Mouse (Mus musculus): ENCODE measurements around the gene Arhgef19. TPM values are rescaled to one million over a fixed set of nuclear protein-coding genes. Genes with fewer than 3 reads are reported as not detected.

Arhgef19 gene
- polyA plus RNA-seq (2015; fragmentation: Nextera tagmentation; extraction: Ambion mirVana) = 0.93 and 0.98 TPM in 2 replicates

- WGBS = 2% methylated on average over 31 of the region's 31 CpGs
- no peaks in the 10 kb centered on the region for H3K36me3 ChIP-seq
- peak within 1 kb of the TSS; percentile 64 for H3K4me2 ChIP-seq (replicated peaks)
- peak within 1 kb of the TSS; percentile 42; the same call in 1 of the 2 replicates for H3K9ac ChIP-seq (replicated peaks)
- peaks cover 38% of the 10 kb centered on the region for H3K4me1 ChIP-seq (replicated peaks)
- ATAC-seq = peak; percentile 85
- H3K27ac ChIP-seq = no peak within 1 kb of the TSS
- H3K27me3 ChIP-seq = peaks cover 84% of the 10 kb centered on the region
- peak within 1 kb of the TSS; percentile 36 for H3K4me3 ChIP-seq (replicated peaks)
- no peaks in the 10 kb centered on the region for H3K9me3 ChIP-seq
Measured at GRCm38 (mm10) chr4:141239388-141240125, at the start of gene Arhgef19. TSS of gene Arhgef19 (plus strand) at chr4:141239499.

- ATAC-seq = no peak
- Histone ChIP-seq H3K9ac (replicated peaks) (no peak overlapping the region), H3K4me1 (replicated peaks) (peaks cover 3% of the 10 kb centered on the region; the same call in 1 of the 2 replicates), H3K27ac (no peak overlapping the region), H3K4me2 (replicated peaks) (no peak overlapping the region), H3K4me3 (replicated peaks) (no peak overlapping the region), H3K9me3 (no peaks in the 10 kb centered on the region), H3K36me3 (peaks cover 60% of the 10 kb centered on the region), H3K27me3 (no peaks in the 10 kb centered on the region)
- WGBS = 88% methylated on average over 7 of the region's 7 CpGs
Measured at GRCm38 (mm10) chr4:141191294-141191693, 48.0 kb upstream of the Arhgef19 start.

DNA sequence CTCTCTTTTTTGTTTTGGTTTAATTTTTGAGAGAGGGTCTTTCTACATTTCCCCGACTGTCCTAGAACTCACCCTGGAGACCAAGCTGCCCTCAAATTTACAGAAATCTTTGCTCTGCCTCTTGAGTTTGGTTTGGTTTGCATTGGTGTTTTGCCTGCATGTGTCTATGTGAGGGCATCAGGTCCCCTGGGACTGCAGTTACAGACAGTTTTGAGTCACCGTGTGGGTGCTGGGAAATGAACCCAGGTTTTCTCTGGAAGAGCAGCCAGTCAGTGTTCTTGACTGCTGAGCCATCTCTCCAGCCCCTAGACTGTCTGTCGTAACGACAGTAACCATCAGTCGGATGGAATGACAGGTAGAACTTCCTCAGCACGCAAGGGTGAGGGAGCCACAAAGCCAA is 44.7 kb upstream of the Arhgef19 start:
- ATAC-seq = no peak
- Histone ChIP-seq H3K4me3 (replicated peaks) (no peak overlapping the region), H3K9ac (replicated peaks) (no peak overlapping the region), H3K4me1 (replicated peaks) (no peaks in the 10 kb centered on the region), H3K27ac (no peak overlapping the region), H3K9me3 (no peaks in the 10 kb centered on the region), H3K4me2 (replicated peaks) (no peak overlapping the region), H3K27me3 (no peaks in the 10 kb centered on the region), H3K36me3 (peaks cover 86% of the 10 kb centered on the region)
- 96% methylated on average over 6 of the region's 6 CpGs for WGBS

GRCm38 (mm10) chr4:141196981-141197685 is 42.2 kb upstream of the Arhgef19 start:
- H3K36me3 ChIP-seq = peaks cover 87% of the 10 kb centered on the region
- H3K27ac ChIP-seq = no peak overlapping the region
- H3K9me3 ChIP-seq = no peaks in the 10 kb centered on the region
- no peak overlapping the region for H3K4me2 ChIP-seq (replicated peaks)
- no peaks in the 10 kb centered on the region for H3K4me1 ChIP-seq (replicated peaks)
- no peak overlapping the region for H3K4me3 ChIP-seq (replicated peaks)
- H3K27me3 ChIP-seq = no peaks in the 10 kb centered on the region
- ATAC-seq = no peak
- H3K9ac ChIP-seq (replicated peaks) = no peak overlapping the region
- 94% methylated on average over 13 of the region's 13 CpGs for WGBS

- H3K27me3 ChIP-seq = no peaks in the 10 kb centered on the region
- WGBS = 95% methylated on average over 8 of the region's 13 CpGs
- no peaks in the 10 kb centered on the region for H3K4me1 ChIP-seq (replicated peaks)
- H3K27ac ChIP-seq = no peak overlapping the region
- no peak overlapping the region for H3K4me3 ChIP-seq (replicated peaks)
- peaks cover 89% of the 10 kb centered on the region for H3K36me3 ChIP-seq
- no peak for ATAC-seq
- no peak overlapping the region for H3K4me2 ChIP-seq (replicated peaks)
- no peaks in the 10 kb centered on the region for H3K9me3 ChIP-seq
- no peak overlapping the region for H3K9ac ChIP-seq (replicated peaks)
Measured at GRCm38 (mm10) chr4:141197686-141198035, 41.6 kb upstream of the Arhgef19 start.

GRCm38 (mm10) chr4:141200906-141201305 is 38.4 kb upstream of the Arhgef19 start:
- no peaks in the 10 kb centered on the region for H3K4me1 ChIP-seq (replicated peaks)
- H3K9ac ChIP-seq (replicated peaks) = no peak overlapping the region
- peaks cover 77% of the 10 kb centered on the region for H3K36me3 ChIP-seq
- H3K4me2 ChIP-seq (replicated peaks) = no peak overlapping the region
- H3K9me3 ChIP-seq = no peaks in the 10 kb centered on the region
- ATAC-seq = no peak
- no peaks in the 10 kb centered on the region for H3K27me3 ChIP-seq
- 87% methylated on average over 11 of the region's 11 CpGs for WGBS
- no peak overlapping the region for H3K4me3 ChIP-seq (replicated peaks)
- no peak overlapping the region for H3K27ac ChIP-seq

DNA sequence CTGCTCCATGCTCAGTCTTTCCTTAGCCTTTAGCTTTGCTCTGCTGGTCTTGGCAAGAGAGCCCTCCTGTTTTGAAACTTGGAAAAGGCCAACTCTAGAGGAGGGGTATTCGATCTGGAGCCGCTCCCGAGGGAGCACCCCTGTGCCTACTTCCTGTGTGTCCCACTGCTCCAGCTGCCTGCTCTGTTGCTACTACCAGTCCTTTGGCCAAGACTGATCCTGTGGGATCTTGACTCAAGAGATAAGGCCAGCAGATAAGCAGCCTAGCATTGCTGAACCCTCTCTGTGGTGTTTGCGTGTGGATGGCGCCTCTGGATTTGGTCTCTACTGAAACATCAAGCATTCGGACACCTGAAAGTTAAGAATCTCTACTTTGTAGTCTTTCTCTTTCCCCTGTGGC is 37.1 kb upstream of the Arhgef19 start:
- Histone ChIP-seq H3K9ac (replicated peaks) (no peak overlapping the region), H3K4me3 (replicated peaks) (no peak overlapping the region), H3K27me3 (no peaks in the 10 kb centered on the region), H3K27ac (no peak overlapping the region), H3K4me2 (replicated peaks) (no peak overlapping the region), H3K9me3 (no peaks in the 10 kb centered on the region), H3K36me3 (peaks cover 73% of the 10 kb centered on the region), H3K4me1 (replicated peaks) (no peaks in the 10 kb centered on the region)
- 97% methylated on average over 6 of the region's 6 CpGs for WGBS
- ATAC-seq = no peak

- no peak overlapping the region for H3K4me3 ChIP-seq (replicated peaks)
- H3K27me3 ChIP-seq = no peaks in the 10 kb centered on the region
- no peak overlapping the region for H3K9ac ChIP-seq (replicated peaks)
- no peaks in the 10 kb centered on the region for H3K9me3 ChIP-seq
- peaks cover 50% of the 10 kb centered on the region for H3K36me3 ChIP-seq
- WGBS = 73% methylated on average over 4 of the region's 4 CpGs
- peak; percentile 37; the same call in 1 of the 2 replicates for ATAC-seq
- H3K27ac ChIP-seq = no peak overlapping the region
- no peaks in the 10 kb centered on the region for H3K4me1 ChIP-seq (replicated peaks)
- H3K4me2 ChIP-seq (replicated peaks) = no peak overlapping the region
Measured at GRCm38 (mm10) chr4:141204580-141205061, 34.7 kb upstream of the Arhgef19 start.

- WGBS = 95% methylated on average over 5 of the region's 5 CpGs
- H3K4me2 ChIP-seq (replicated peaks) = no peak overlapping the region
- ATAC-seq = no peak
- H3K27ac ChIP-seq = no peak overlapping the region
- H3K9ac ChIP-seq (replicated peaks) = no peak overlapping the region
- no peaks in the 10 kb centered on the region for H3K27me3 ChIP-seq
- H3K4me3 ChIP-seq (replicated peaks) = no peak overlapping the region
- peaks cover 6% of the 10 kb centered on the region; the same call in 1 of the 2 replicates for H3K4me1 ChIP-seq (replicated peaks)
- H3K9me3 ChIP-seq = no peaks in the 10 kb centered on the region
- peaks cover 28% of the 10 kb centered on the region for H3K36me3 ChIP-seq
Measured at GRCm38 (mm10) chr4:141207081-141207480, 32.2 kb upstream of the Arhgef19 start.

DNA sequence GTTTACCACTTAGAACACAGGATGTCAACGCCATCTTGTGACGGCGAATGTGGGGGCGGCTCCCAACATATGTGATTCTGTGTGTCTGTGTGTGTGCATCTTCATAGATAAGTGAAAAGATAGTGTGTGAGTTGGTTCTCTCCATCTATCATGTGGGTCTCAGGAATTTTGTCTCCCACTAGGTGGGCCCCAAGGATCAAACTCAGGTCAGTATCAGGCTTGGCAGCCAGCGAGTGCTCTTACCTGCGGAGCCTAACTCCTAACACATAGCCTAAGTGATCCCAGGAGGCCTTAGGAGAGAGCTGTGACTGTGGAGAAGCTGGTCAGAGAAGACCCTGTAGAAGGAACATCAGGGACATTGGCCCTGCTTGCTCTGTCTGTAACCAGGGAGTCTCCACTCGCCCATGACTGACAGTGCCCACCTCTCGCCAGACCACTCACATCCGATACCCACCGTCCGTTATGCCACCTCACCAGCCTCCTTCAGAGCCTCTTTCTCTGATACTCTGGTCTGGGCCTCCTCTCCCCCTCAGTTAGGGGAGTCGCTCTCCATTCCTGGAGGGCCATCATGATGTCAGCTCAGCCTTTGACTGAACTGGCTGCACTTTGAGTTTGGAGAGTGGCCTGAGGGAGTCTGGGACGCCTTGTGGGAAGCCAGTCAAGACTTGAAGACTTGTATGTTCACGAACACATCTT is 28.6 kb upstream of the Arhgef19 start:
- Histone ChIP-seq H3K4me3 (replicated peaks) (peak overlapping the region; percentile 33), H3K4me1 (replicated peaks) (peaks cover 22% of the 10 kb centered on the region), H3K9ac (replicated peaks) (no peak overlapping the region), H3K27ac (no peak overlapping the region), H3K36me3 (peaks cover 8% of the 10 kb centered on the region; the same call in 1 of the 2 replicates), H3K9me3 (no peaks in the 10 kb centered on the region), H3K27me3 (no peaks in the 10 kb centered on the region), H3K4me2 (replicated peaks) (peak overlapping the region; percentile 52)
- 76% methylated on average over 14 of the region's 14 CpGs for WGBS
- ATAC-seq = 0 out of 2 replicates have a peak, but pooled peaks have one; percentile 37

- 98% methylated on average over 4 of the region's 4 CpGs for WGBS
- Histone ChIP-seq H3K9me3 (no peaks in the 10 kb centered on the region), H3K27ac (no peak overlapping the region), H3K27me3 (no peaks in the 10 kb centered on the region), H3K4me3 (replicated peaks) (no peak overlapping the region), H3K4me1 (replicated peaks) (peaks cover 22% of the 10 kb centered on the region), H3K4me2 (replicated peaks) (no peak overlapping the region), H3K36me3 (peaks cover 5% of the 10 kb centered on the region; the same call in 1 of the 2 replicates), H3K9ac (replicated peaks) (no peak overlapping the region)
- no peak for ATAC-seq
Measured at GRCm38 (mm10) chr4:141211646-141212045, 27.7 kb upstream of the Arhgef19 start.

DNA sequence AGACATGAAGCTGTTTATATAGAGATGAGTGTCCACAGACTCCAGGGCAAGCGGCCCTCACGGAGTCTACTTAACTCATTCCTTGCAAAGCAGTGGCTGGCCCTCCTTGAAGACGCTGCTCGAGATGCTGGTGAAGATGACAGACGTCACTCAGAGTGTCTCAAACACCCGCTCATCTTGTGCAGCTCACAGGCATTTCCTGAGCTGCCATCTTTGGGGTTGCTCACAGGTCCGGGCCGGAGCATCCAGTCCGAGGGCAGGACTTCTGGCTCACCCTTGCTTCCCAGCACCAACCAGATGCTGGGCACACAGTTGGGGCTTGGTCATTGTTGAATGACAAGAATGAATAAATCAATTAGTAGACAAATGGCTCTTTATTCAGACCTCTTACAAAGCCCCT is 26.4 kb upstream of the Arhgef19 start:
- Histone ChIP-seq H3K4me2 (replicated peaks) (0 out of 2 replicates have a peak overlapping the region, but pooled peaks have one; percentile 90), H3K9ac (replicated peaks) (no peak overlapping the region), H3K27me3 (no peaks in the 10 kb centered on the region), H3K36me3 (no peaks in the 10 kb centered on the region), H3K4me1 (replicated peaks) (peaks cover 22% of the 10 kb centered on the region), H3K4me3 (replicated peaks) (no peak overlapping the region), H3K27ac (no peak overlapping the region), H3K9me3 (no peaks in the 10 kb centered on the region)
- WGBS = 78% methylated on average over 9 of the region's 9 CpGs
- peak; percentile 2; the same call in 1 of the 2 replicates for ATAC-seq

Data from midbrain, embryonic 13.5 days (tissue).